Mouse (Mus musculus) urinary bladder, postnatal 36 days (tissue): ENCODE results near the gene Hcn3.
A peak's percentile ranks its signal among the peaks of the same experiment; 100 is the strongest.

Source experiments
- DNase-seq, 2 experiments: peaks; one replicate each; pipeline ENCODE4 v3.0.0; 2022; ENCODE audit warnings: low spot score in 2 of 2, mixed read lengths in 1 of 2

Gene Hcn3

DNA sequence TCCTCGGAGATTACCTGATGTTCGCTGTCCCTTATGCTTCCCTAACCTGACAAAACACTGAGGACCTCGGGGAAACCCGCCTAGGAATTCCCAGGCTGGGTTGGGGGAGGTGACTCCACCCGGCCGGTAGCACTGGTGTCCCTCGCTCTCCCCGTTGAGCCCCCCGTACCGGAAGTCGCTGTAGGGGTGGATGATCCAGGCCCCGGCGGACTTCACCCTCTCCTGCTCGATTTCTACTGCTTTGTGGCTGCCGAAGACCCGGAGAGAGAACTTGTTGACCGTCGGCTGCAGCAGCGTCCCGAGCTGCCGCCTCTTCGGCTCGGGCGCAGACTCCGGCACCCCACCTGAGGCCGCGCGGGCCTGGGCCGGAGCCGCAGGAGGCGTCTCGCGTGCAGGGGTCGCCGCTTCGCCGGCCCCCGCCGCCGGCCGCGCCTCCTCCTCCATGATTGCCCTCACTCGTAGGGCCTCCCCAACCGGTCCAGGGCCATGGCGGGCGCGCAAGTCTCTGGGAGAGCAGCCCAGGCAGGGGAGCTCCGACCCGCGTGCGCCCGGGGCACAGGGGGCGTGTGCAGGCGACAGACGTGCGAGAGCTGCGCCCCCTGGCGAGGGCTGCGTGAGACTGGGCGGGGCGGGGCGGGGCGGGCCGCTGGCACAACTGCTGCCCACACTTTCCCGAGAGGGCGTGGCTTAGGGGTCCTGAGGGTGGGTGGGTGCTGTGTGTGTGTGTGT, at the start of gene Hcn3:
TSS of gene Hcn3 (minus strand) at position 581 of the 729 bp plus-strand sequence.
- DNase-seq, result no peak

DNA sequence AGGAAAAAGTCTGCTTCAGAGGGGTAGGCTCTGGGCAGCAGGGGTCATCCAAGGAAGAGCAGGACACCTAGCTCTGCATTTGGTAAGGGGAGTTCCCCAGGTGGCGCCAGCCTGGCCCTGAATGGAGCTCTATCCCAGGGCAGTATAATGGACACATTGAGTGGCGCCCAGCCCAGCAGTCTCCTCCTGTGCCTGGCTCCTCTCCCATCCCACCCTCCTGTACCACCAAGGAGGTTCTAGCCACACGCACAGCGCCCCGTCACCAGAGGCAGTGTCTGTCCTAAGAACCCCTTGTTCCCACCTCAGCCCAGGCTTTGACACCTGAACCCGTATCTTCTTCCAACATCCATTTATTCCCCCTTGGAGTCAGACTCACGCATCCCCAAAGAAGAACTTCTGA, 49.7 kb upstream of the Hcn3 start:
- DNase-seq, result no peak

DNA sequence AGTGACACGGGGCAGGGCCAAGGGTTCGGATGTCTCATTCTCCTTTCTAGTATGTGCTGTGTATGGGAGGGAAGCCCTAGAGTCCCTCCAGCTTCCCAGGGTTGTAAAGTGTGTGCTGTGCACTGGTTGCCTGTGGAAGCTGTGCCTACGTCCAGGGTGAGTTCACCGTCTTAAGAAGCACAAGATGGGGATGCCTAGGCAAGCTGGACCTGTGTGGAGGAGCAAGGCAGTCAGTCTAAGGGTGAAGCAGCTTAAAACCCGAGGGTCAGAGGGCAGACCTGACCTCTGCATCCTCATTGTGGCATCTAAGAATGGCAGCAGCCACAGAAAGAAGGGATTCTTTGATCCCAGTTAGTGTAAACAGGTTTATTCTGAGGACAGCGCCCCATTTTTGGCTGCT, 48.7 kb upstream of the Hcn3 start:
- no peak for DNase-seq

DNA sequence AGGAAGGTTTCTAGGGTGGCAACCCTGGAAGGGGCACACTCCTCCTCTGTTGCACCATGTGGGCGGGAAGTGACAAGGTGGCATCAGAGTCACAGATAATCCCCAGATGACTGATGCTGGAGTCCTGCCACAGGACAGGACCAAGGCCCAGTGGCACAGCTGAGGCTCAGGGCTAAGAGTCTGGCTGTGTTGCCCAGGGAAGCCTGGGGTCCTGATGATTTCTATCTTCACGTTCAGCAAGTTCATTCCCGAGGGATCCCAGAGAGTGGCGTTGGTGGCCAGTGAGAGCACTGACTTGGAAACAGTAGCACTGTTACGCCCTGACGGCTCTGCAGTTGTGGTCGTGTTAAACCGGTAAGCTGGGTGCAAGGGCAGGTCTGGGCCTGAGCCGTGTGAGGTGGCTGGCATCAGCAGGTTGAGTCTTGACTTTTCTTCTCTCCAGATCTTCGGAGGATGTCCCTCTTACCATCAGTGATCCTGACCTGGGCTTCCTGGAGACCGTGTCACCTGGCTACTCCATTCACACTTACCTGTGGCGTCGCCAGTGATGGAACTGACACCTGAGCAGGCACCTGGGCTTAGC, 48.2 kb upstream of the Hcn3 start:
- DNase-seq, result peak; percentile 56 to 73

DNA sequence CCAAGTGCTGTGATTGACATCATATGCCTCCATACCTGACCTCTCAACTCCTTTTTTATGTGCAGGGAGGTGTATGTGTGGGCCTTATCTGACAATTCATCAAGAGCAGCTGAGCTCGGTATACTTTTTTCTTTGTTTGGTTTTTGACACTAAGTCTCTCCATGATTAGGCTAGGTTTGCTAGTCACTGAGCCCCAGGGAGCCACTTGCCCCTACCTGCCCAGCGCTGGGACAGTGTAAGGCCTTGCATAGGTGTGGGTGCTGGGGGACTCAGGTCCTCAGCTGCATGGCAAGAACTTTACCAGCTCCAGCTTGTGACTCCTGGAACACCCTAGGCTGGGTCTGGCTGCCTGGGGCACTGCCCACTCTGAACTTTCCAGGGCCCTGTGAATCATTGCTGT, 46.7 kb upstream of the Hcn3 start:
- DNase-seq, result peak in 1 of 2 experiments; percentile 42

GRCm38 (mm10) chr3:89206079-89206478, 46.1 kb upstream of the Hcn3 start:
- DNase-seq, result no peak

- no peak for DNase-seq
Measured at GRCm38 (mm10) chr3:89203142-89203514, 43.1 kb upstream of the Hcn3 start.

- DNase-seq, result peak; percentile 80 to 83
Measured at GRCm38 (mm10) chr3:89202253-89203141, 42.5 kb upstream of the Hcn3 start, which contains the start of gene Gba. Gba (plus strand) TSS chr3:89202928.

GRCm38 (mm10) chr3:89199839-89200238, 39.8 kb upstream of the Hcn3 start:
- DNase-seq, result no peak

GRCm38 (mm10) chr3:89195979-89196877, 36.2 kb upstream of the Hcn3 start:
- peak; percentile 75 to 87 for DNase-seq

GRCm38 (mm10) chr3:89193853-89194252, 33.9 kb upstream of the Hcn3 start:
- no peak for DNase-seq

- no peak for DNase-seq
Measured at GRCm38 (mm10) chr3:89193351-89193750, 33.4 kb upstream of the Hcn3 start.

GRCm38 (mm10) chr3:89190436-89190835, 30.4 kb upstream of the Hcn3 start:
- DNase-seq, result no peak

DNA sequence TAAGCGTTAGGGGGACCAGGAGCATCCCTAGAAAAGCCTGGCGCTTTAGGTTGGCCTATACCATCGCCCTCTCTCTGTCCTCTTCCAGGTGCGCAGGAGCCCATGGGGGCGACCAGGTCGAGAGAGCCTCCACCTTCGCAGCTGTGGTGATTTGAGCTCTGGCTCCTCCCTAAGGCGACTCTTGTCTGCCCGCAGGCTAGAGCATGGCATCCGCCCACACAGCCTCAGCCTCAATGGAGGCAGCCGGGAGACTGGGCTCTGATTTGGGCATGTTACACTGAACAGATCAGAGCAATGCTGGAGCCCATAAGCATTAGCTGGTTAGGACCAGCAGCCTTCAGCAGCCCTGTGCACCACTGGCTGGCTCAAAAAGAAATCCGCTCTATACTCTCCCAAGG, 28.5 kb upstream of the Hcn3 start:
- DNase-seq, result no peak

GRCm38 (mm10) chr3:89187690-89188477, 27.9 kb upstream of the Hcn3 start:
- no peak for DNase-seq

- DNase-seq, result no peak
Measured at GRCm38 (mm10) chr3:89187197-89187596, 27.2 kb upstream of the Hcn3 start.

GRCm38 (mm10) chr3:89183959-89184315, 23.9 kb upstream of the Hcn3 start:
- no peak for DNase-seq

DNA sequence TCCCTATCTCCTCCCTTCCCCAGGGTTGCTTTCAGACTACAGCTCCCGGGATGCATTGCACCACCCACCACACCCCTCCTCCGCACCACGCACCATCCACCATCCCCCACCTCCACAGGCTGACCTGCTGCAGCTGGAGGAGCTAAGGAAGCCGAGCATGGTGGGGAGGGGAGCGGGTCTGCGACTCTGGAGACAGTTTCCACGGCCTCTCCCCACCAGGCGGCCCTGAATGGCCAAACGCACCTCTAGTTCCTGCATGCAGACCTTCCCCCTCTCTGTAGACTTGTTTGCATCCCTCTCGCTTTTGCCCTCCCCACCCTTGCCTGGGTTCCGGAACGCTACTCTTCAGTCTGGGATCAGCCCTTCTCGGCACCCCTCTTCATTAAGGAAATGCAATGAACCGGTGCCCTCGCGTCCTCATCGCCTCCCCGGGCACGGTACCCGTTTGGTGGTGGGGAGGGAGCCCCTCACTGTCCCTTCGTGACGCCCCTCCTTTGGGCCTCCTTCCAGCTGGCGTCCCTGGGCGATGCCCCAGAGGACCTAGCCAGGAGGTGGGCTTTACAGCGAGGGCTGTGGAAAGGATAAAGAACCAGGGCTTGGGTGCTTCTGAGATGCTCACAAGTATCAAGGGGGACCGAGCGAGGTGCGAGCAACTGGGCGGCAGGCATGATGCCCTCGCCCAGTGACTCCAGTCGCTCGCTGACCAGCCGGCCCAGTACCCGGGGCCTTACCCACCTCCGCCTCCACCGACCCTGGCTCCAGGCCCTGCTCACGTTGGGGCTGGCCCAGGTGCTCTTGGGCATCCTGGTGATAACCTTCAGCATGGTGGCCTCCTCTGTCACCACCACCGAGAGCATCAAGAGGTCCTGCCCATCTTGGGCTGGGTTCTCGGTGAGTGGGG, 23.3 kb upstream of the Hcn3 start, which contains the start of gene Fam189b:
TSS of gene Fam189b (plus strand) at position 86 of the 901 bp plus-strand sequence.
- peak; percentile 77 to 86 for DNase-seq

GRCm38 (mm10) chr3:89182531-89183057, 22.6 kb upstream of the Hcn3 start:
- no peak for DNase-seq
